Mouse (Mus musculus): ENCODE results near the gene Tm7sf2. TPM values are rescaled to one million over a fixed set of nuclear protein-coding genes. Genes with fewer than 3 reads are reported as not detected.

Gene Tm7sf2
- polyA plus RNA-seq, 1 experiment from 2014 or later, result 17.0 TPM

GRCm38 (mm10) chr19:6102169-6102853 lies 34.1 kb upstream of the Tm7sf2 start:
- TF ChIP-seq CTCF (IDR thresholded peaks at IDR 0.05; ENCODE audit: low read depth), result no peak
- WGBS, result 75% methylated on average over 6 of the region's 6 CpGs
- H3K9ac ChIP-seq (ENCODE audit: low read depth, low read length), result no peak overlapping the region
- no peaks in the 10 kb centered on the region for H3K4me1 ChIP-seq (replicated peaks; ENCODE audit: insufficient read depth, low read length)
- no peaks in the 10 kb centered on the region for H3K27me3 ChIP-seq (ENCODE audit: insufficient read depth, low read length)
- H3K9me3 ChIP-seq (replicated peaks; ENCODE audit: low read length), result no peaks in the 10 kb centered on the region
- no peak overlapping the region for H3K27ac ChIP-seq
- H3K4me3 ChIP-seq (replicated peaks; ENCODE audit: low read depth, low read length), result no peak overlapping the region
- ATAC-seq (replicated peaks; ENCODE audit: low FRiP score, low read depth), result no peak
- H3K4me2 ChIP-seq (ENCODE audit: low read length), result no peak overlapping the region
- DNase-seq (ENCODE audit: low spot score), result no peak
- no peaks in the 10 kb centered on the region for H3K36me3 ChIP-seq (ENCODE audit: insufficient read depth, low read length)

- no peaks in the 10 kb centered on the region for H3K9me3 ChIP-seq (replicated peaks; ENCODE audit: low read length)
- H3K4me2 ChIP-seq (ENCODE audit: low read length), result no peak overlapping the region
- no peak for ATAC-seq (replicated peaks; ENCODE audit: low FRiP score, low read depth)
- no peaks in the 10 kb centered on the region for H3K4me1 ChIP-seq (replicated peaks; ENCODE audit: insufficient read depth, low read length)
- H3K9ac ChIP-seq (ENCODE audit: low read depth, low read length), result no peak overlapping the region
- H3K4me3 ChIP-seq (replicated peaks; ENCODE audit: low read depth, low read length), result no peak overlapping the region
- H3K27ac ChIP-seq, result no peak overlapping the region
- no peak for TF ChIP-seq CTCF (IDR thresholded peaks at IDR 0.05; ENCODE audit: low read depth)
- 58% methylated on average over 6 of the region's 6 CpGs for WGBS
- no peaks in the 10 kb centered on the region for H3K27me3 ChIP-seq (ENCODE audit: insufficient read depth, low read length)
- H3K36me3 ChIP-seq (ENCODE audit: insufficient read depth, low read length), result no peaks in the 10 kb centered on the region
- DNase-seq (ENCODE audit: low spot score), result no peak
Measured at GRCm38 (mm10) chr19:6101186-6101585, 33.0 kb upstream of the Tm7sf2 start.

- WGBS, result 81% methylated on average over 3 of the region's 3 CpGs
- no peak overlapping the region for H3K27ac ChIP-seq
- DNase-seq (ENCODE audit: low spot score) (no peak), ATAC-seq (replicated peaks; ENCODE audit: low FRiP score, low read depth) (no peak)
- H3K36me3 ChIP-seq (ENCODE audit: insufficient read depth, low read length), result 0 out of 2 replicates have a peak, but pooled peaks cover 3% of the 10 kb centered on the region
- H3K4me2 ChIP-seq (ENCODE audit: low read length), result no peak overlapping the region
- no peak for TF ChIP-seq CTCF (IDR thresholded peaks at IDR 0.05; ENCODE audit: low read depth)
- H3K4me1 ChIP-seq (replicated peaks; ENCODE audit: insufficient read depth, low read length), result no peaks in the 10 kb centered on the region
- no peaks in the 10 kb centered on the region for H3K9me3 ChIP-seq (replicated peaks; ENCODE audit: low read length)
- no peak overlapping the region for H3K9ac ChIP-seq (ENCODE audit: low read depth, low read length)
- H3K27me3 ChIP-seq (ENCODE audit: insufficient read depth, low read length), result no peaks in the 10 kb centered on the region
- H3K4me3 ChIP-seq (replicated peaks; ENCODE audit: low read depth, low read length), result no peak overlapping the region
Measured at GRCm38 (mm10) chr19:6097847-6098246, 29.7 kb upstream of the Tm7sf2 start.

- Histone ChIP-seq H3K9ac (ENCODE audit: low read depth, low read length) (no peak within 1 kb of the TSS), H3K4me3 (replicated peaks; ENCODE audit: low read depth, low read length) (no peak within 1 kb of the TSS), H3K9me3 (replicated peaks; ENCODE audit: low read length) (no peaks in the 10 kb centered on the region), H3K36me3 (ENCODE audit: insufficient read depth, low read length) (peaks cover 20% of the 10 kb centered on the region; the same call in 1 of the 2 replicates), H3K4me1 (replicated peaks; ENCODE audit: insufficient read depth, low read length) (no peaks in the 10 kb centered on the region), H3K4me2 (ENCODE audit: low read length) (no peak within 1 kb of the TSS), H3K27ac (no peak within 1 kb of the TSS), H3K27me3 (ENCODE audit: insufficient read depth, low read length) (no peaks in the 10 kb centered on the region)
- no peak for DNase-seq (ENCODE audit: low spot score)
- no peak for TF ChIP-seq CTCF (IDR thresholded peaks at IDR 0.05; ENCODE audit: low read depth)
- no peak for ATAC-seq (replicated peaks; ENCODE audit: low FRiP score, low read depth)
- WGBS, result 85% methylated on average over 7 of the region's 7 CpGs
Measured at GRCm38 (mm10) chr19:6094119-6094518, 25.9 kb upstream of the Tm7sf2 start, which contains the start of gene AC131692.1. Gene AC131692.1 (plus strand): TSS chr19:6094419.

GRCm38 (mm10) chr19:6088841-6089240 lies 20.7 kb upstream of the Tm7sf2 start:
- Histone ChIP-seq H3K4me1 (replicated peaks; ENCODE audit: insufficient read depth, low read length) (0 out of 2 replicates have a peak, but pooled peaks cover 4% of the 10 kb centered on the region), H3K27ac (no peak overlapping the region), H3K4me3 (replicated peaks; ENCODE audit: low read depth, low read length) (no peak overlapping the region), H3K4me2 (ENCODE audit: low read length) (no peak overlapping the region), H3K27me3 (ENCODE audit: insufficient read depth, low read length) (no peaks in the 10 kb centered on the region), H3K9me3 (replicated peaks; ENCODE audit: low read length) (no peaks in the 10 kb centered on the region), H3K9ac (ENCODE audit: low read depth, low read length) (no peak overlapping the region), H3K36me3 (ENCODE audit: insufficient read depth, low read length) (peaks cover 17% of the 10 kb centered on the region)
- 92% methylated on average over 13 of the region's 13 CpGs for WGBS
- DNase-seq (ENCODE audit: low spot score) (no peak), ATAC-seq (replicated peaks; ENCODE audit: low FRiP score, low read depth) (no peak)
- no peak for TF ChIP-seq CTCF (IDR thresholded peaks at IDR 0.05; ENCODE audit: low read depth)

GRCm38 (mm10) chr19:6085417-6085879 lies 17.3 kb upstream of the Tm7sf2 start:
- Histone ChIP-seq H3K4me2 (ENCODE audit: low read length) (peak overlapping the region; percentile 85), H3K9me3 (replicated peaks; ENCODE audit: low read length) (no peaks in the 10 kb centered on the region), H3K27ac (peak overlapping the region; percentile 70), H3K4me1 (replicated peaks; ENCODE audit: insufficient read depth, low read length) (0 out of 2 replicates have a peak, but pooled peaks cover 6% of the 10 kb centered on the region), H3K9ac (ENCODE audit: low read depth, low read length) (peak overlapping the region; percentile 48), H3K27me3 (ENCODE audit: insufficient read depth, low read length) (no peaks in the 10 kb centered on the region), H3K36me3 (ENCODE audit: insufficient read depth, low read length) (peaks cover 26% of the 10 kb centered on the region), H3K4me3 (replicated peaks; ENCODE audit: low read depth, low read length) (peak overlapping the region; percentile 70)
- TF ChIP-seq CTCF (IDR thresholded peaks at IDR 0.05; ENCODE audit: low read depth), result no peak
- DNase-seq (ENCODE audit: low spot score) (peak; percentile 92), ATAC-seq (replicated peaks; ENCODE audit: low FRiP score, low read depth) (peak; percentile 78)
- under 1% methylated on average over 17 of the region's 17 CpGs for WGBS

Measured in kidney, postnatal 0 days (tissue).